Mouse (Mus musculus) neural tube, embryonic 13.5 days (tissue): ENCODE results near the gene Samt2. TPM values are rescaled to one million over a fixed set of nuclear protein-coding genes. Genes with fewer than 3 reads are reported as not detected.
"Not testable (repeated sequence)": the region's sequence is repeated elsewhere in the genome, so short reads cannot be mapped to it uniquely, and the experiment has no call there.

Experiments used
- ATAC-seq: fragments of 200-750 bp; cut with Nextera tagmentation; 2 replicates; pipeline ENCODE4 v1.8.0; 2017; ENCODE audit warnings: low read depth, mild to moderate bottlenecking, moderate TSS enrichment, moderate library complexity
- H3K27ac ChIP-seq: fragments of 300-500 bp; sonication (generic); replicated peaks from 2 replicates; pipeline ENCODE4 v1.5.1; 2015; ENCODE audit warnings: moderate library complexity, mild to moderate bottlenecking, inconsistent platforms
- H3K27me3 ChIP-seq: fragments of 300-500 bp; sonication (generic); 2 replicates; pipeline ENCODE4 v1.6.1; 2015; ENCODE audit warnings: mild to moderate bottlenecking, inconsistent platforms
- H3K36me3 ChIP-seq: fragments of 300-500 bp; sonication (generic); 2 replicates; pipeline ENCODE4 v1.6.1; 2015; ENCODE audit warnings: mild to moderate bottlenecking, inconsistent platforms
- H3K4me1 ChIP-seq: fragments of 300-500 bp; sonication (generic); replicated peaks from 2 replicates; pipeline ENCODE4 v1.6.1; 2015; ENCODE audit warnings: inconsistent platforms
- H3K4me2 ChIP-seq: fragments of 300-500 bp; sonication (generic); 2 replicates; pipeline ENCODE4 v1.6.1; 2015; ENCODE audit warnings: inconsistent platforms, mild to moderate bottlenecking, moderate library complexity
- H3K4me3 ChIP-seq: fragments of 300-500 bp; sonication (generic); 2 replicates; pipeline ENCODE4 v1.5.1; 2015; ENCODE audit warnings: mild to moderate bottlenecking, inconsistent platforms
- H3K9ac ChIP-seq: fragments of 300-500 bp; sonication (generic); 2 replicates; pipeline ENCODE4 v1.6.1; 2015; ENCODE audit warnings: moderate library complexity, mild to moderate bottlenecking, inconsistent platforms
- H3K9me3 ChIP-seq: fragments of 300-500 bp; sonication (generic); 2 replicates; pipeline ENCODE4 v1.6.1; 2016; ENCODE audit warnings: inconsistent platforms
- whole genome bisulfite sequencing: fragments of 180-500 bp; shearing (Covaris S2); methylation state at CpG from one replicate; pipeline ENCODE4 v1.1.7; 2015; 5-methylcytosine and 5-hydroxymethylcytosine counted together
- polyA plus RNA-seq: library from polyadenylated mRNA; unstranded; fragments of >200 nt; fragmentation: Nextera tagmentation; extraction: Ambion mirVana; gene quantifications from 2 replicates; pipeline ENCODE4 v1.2.1, GENCODE M21; 2015

The Samt2 gene
- not detected in 2 replicates for polyA plus RNA-seq

- not testable (repeated sequence) for H3K4me1 ChIP-seq, ATAC-seq, H3K9me3 ChIP-seq, H3K36me3 ChIP-seq, H3K9ac ChIP-seq, H3K4me3 ChIP-seq, H3K4me2 ChIP-seq, H3K27me3 ChIP-seq, H3K27ac ChIP-seq
- WGBS = 89% methylated on average over 2 of the region's 2 CpGs
Observed at GRCm38 (mm10) chrX:154579260-154579659, at the start of gene Samt2. TSS of gene Samt2 (minus strand) at chrX:154579360.

Other genes with a start within 250 kb of the Samt2 start
- not detected in 2 replicates for gene 4930524N10Rik, start 236.0 kb downstream of the Samt2 start, polyA plus RNA-seq
- gene Samt4, start 97.4 kb downstream of the Samt2 start, polyA plus RNA-seq = not detected in 2 replicates